Mouse (Mus musculus): ENCODE results near the gene Eif4ebp2. TPM values are rescaled to one million over a fixed set of nuclear protein-coding genes. Genes with fewer than 3 reads are reported as not detected.

Gene Eif4ebp2
- polyA plus RNA-seq, 1 experiment, result not detected

- H3K27ac ChIP-seq (ENCODE audit: insufficient read depth, low read depth, low read length), result no peak overlapping the region
- peak overlapping the region; percentile 81 for H3K4me3 ChIP-seq (ENCODE audit: insufficient read depth, low read depth, low read length)
- 3% methylated on average over 8 of the region's 8 CpGs for WGBS
- TF ChIP-seq CTCF (IDR thresholded peaks at IDR 0.05; ENCODE audit: insufficient read depth, low read depth, low read length) (no peak), POLR2A (IDR thresholded peaks at IDR 0.05; ENCODE audit: insufficient read depth, low read depth, low read length) (no peak)
- peaks cover 16% of the 10 kb centered on the region for H3K4me1 ChIP-seq (ENCODE audit: control insufficient read depth, insufficient read depth, low read length)
Observed at GRCm38 (mm10) chr10:61451463-61451930, 964 bp downstream of the Eif4ebp2 start.

- TF ChIP-seq CTCF (IDR thresholded peaks at IDR 0.05; ENCODE audit: insufficient read depth, low read depth, low read length), result no peak
- TF ChIP-seq POLR2A (IDR thresholded peaks at IDR 0.05; ENCODE audit: insufficient read depth, low read depth, low read length), result no peak
- no peak overlapping the region for H3K4me3 ChIP-seq (ENCODE audit: insufficient read depth, low read depth, low read length)
- H3K27ac ChIP-seq (ENCODE audit: insufficient read depth, low read depth, low read length), result no peak overlapping the region
- WGBS, result 90% methylated on average over 3 of the region's 3 CpGs
- H3K4me1 ChIP-seq (ENCODE audit: control insufficient read depth, insufficient read depth, low read length), result peaks cover 19% of the 10 kb centered on the region
Observed at GRCm38 (mm10) chr10:61448834-61449233, 3.6 kb downstream of the Eif4ebp2 start.

GRCm38 (mm10) chr10:61447581-61448353 lies 4.7 kb downstream of the Eif4ebp2 start:
- no peak for TF ChIP-seq POLR2A (IDR thresholded peaks at IDR 0.05; ENCODE audit: insufficient read depth, low read depth, low read length)
- no peak for TF ChIP-seq CTCF (IDR thresholded peaks at IDR 0.05; ENCODE audit: insufficient read depth, low read depth, low read length)
- Histone ChIP-seq H3K27ac (ENCODE audit: insufficient read depth, low read depth, low read length) (no peak overlapping the region), H3K4me1 (ENCODE audit: control insufficient read depth, insufficient read depth, low read length) (peaks cover 21% of the 10 kb centered on the region), H3K4me3 (ENCODE audit: insufficient read depth, low read depth, low read length) (no peak overlapping the region)
- WGBS, result 63% methylated on average over 10 of the region's 10 CpGs

- Histone ChIP-seq H3K4me1 (ENCODE audit: control insufficient read depth, insufficient read depth, low read length) (peaks cover 14% of the 10 kb centered on the region), H3K27ac (ENCODE audit: insufficient read depth, low read depth, low read length) (no peak overlapping the region), H3K4me3 (ENCODE audit: insufficient read depth, low read depth, low read length) (no peak overlapping the region)
- no peak for TF ChIP-seq CTCF (IDR thresholded peaks at IDR 0.05; ENCODE audit: insufficient read depth, low read depth, low read length)
- TF ChIP-seq POLR2A (IDR thresholded peaks at IDR 0.05; ENCODE audit: insufficient read depth, low read depth, low read length), result no peak
- 82% methylated on average over 3 of the region's 3 CpGs for WGBS
Observed at GRCm38 (mm10) chr10:61445016-61445415, 7.4 kb downstream of the Eif4ebp2 start.

GRCm38 (mm10) chr10:61443876-61444275 lies 8.6 kb downstream of the Eif4ebp2 start:
- H3K4me1 ChIP-seq (ENCODE audit: control insufficient read depth, insufficient read depth, low read length), result peaks cover 14% of the 10 kb centered on the region
- WGBS, result 81% methylated on average over 1 of the region's 1 CpGs
- H3K27ac ChIP-seq (ENCODE audit: insufficient read depth, low read depth, low read length), result no peak overlapping the region
- H3K4me3 ChIP-seq (ENCODE audit: insufficient read depth, low read depth, low read length), result no peak overlapping the region
- TF ChIP-seq POLR2A (IDR thresholded peaks at IDR 0.05; ENCODE audit: insufficient read depth, low read depth, low read length) (no peak), CTCF (IDR thresholded peaks at IDR 0.05; ENCODE audit: insufficient read depth, low read depth, low read length) (no peak)

- no peak overlapping the region for H3K27ac ChIP-seq (ENCODE audit: insufficient read depth, low read depth, low read length)
- TF ChIP-seq CTCF (IDR thresholded peaks at IDR 0.05; ENCODE audit: insufficient read depth, low read depth, low read length) (no peak), POLR2A (IDR thresholded peaks at IDR 0.05; ENCODE audit: insufficient read depth, low read depth, low read length) (no peak)
- H3K4me1 ChIP-seq (ENCODE audit: control insufficient read depth, insufficient read depth, low read length), result peaks cover 14% of the 10 kb centered on the region
- no peak overlapping the region for H3K4me3 ChIP-seq (ENCODE audit: insufficient read depth, low read depth, low read length)
- WGBS, result 39% methylated on average over 6 of the region's 6 CpGs
Observed at GRCm38 (mm10) chr10:61443456-61443855, 9.0 kb downstream of the Eif4ebp2 start.

GRCm38 (mm10) chr10:61440202-61440800 lies 12.2 kb downstream of the Eif4ebp2 start:
- Histone ChIP-seq H3K4me3 (ENCODE audit: insufficient read depth, low read depth, low read length) (no peak overlapping the region), H3K4me1 (ENCODE audit: control insufficient read depth, insufficient read depth, low read length) (peaks cover 4% of the 10 kb centered on the region; the same call in 1 of the 2 replicates), H3K27ac (ENCODE audit: insufficient read depth, low read depth, low read length) (no peak overlapping the region)
- TF ChIP-seq POLR2A (IDR thresholded peaks at IDR 0.05; ENCODE audit: insufficient read depth, low read depth, low read length) (no peak), CTCF (IDR thresholded peaks at IDR 0.05; ENCODE audit: insufficient read depth, low read depth, low read length) (no peak)
- WGBS, result 89% methylated on average over 7 of the region's 7 CpGs

- WGBS, result 85% methylated on average over 9 of the region's 9 CpGs
- no peaks in the 10 kb centered on the region for H3K4me1 ChIP-seq (ENCODE audit: control insufficient read depth, insufficient read depth, low read length)
- H3K27ac ChIP-seq (ENCODE audit: insufficient read depth, low read depth, low read length), result no peak overlapping the region
- no peak for TF ChIP-seq POLR2A (IDR thresholded peaks at IDR 0.05; ENCODE audit: insufficient read depth, low read depth, low read length)
- no peak for TF ChIP-seq CTCF (IDR thresholded peaks at IDR 0.05; ENCODE audit: insufficient read depth, low read depth, low read length)
- H3K4me3 ChIP-seq (ENCODE audit: insufficient read depth, low read depth, low read length), result no peak overlapping the region
Observed at GRCm38 (mm10) chr10:61431375-61431774, 21.1 kb downstream of the Eif4ebp2 start.

GRCm38 (mm10) chr10:61429043-61429442 lies 23.4 kb downstream of the Eif4ebp2 start:
- no peak overlapping the region for H3K27ac ChIP-seq (ENCODE audit: insufficient read depth, low read depth, low read length)
- 90% methylated on average over 5 of the region's 5 CpGs for WGBS
- H3K4me3 ChIP-seq (ENCODE audit: insufficient read depth, low read depth, low read length), result no peak overlapping the region
- peaks cover 9% of the 10 kb centered on the region for H3K4me1 ChIP-seq (ENCODE audit: control insufficient read depth, insufficient read depth, low read length)
- no peak for TF ChIP-seq CTCF (IDR thresholded peaks at IDR 0.05; ENCODE audit: insufficient read depth, low read depth, low read length)
- no peak for TF ChIP-seq POLR2A (IDR thresholded peaks at IDR 0.05; ENCODE audit: insufficient read depth, low read depth, low read length)
